Mouse (Mus musculus) spleen, adult 2 months (tissue): Measurements from ENCODE around the gene Dnajc16.

Experiments used
- CTCF ChIP-seq: fragments of 200-500 bp; IDR thresholded peaks from 2 replicates; pipeline ENCODE4 v1.5.1; 2011; ENCODE audit warnings: mild to moderate bottlenecking, inconsistent platforms; ENCODE audit not compliant: insufficient read depth, insufficient read length, insufficient replicate concordance; ENCODE audit errors: extremely low read depth
- POLR2A ChIP-seq: fragments of 200-500 bp; IDR thresholded peaks from 2 replicates; pipeline ENCODE4 v1.6.1; 2011; ENCODE audit warnings: low read depth, low read length, inconsistent platforms

GRCm38 (mm10) chr4:141818861-141819260 is 28.1 kb upstream of the Dnajc16 start:
- TF ChIP-seq POLR2A (no peak), CTCF (no peak)
